Mouse (Mus musculus) hindbrain, postnatal 0 days (tissue): ENCODE results near the gene Vangl1. TPM values are rescaled to one million over a fixed set of nuclear protein-coding genes. Genes with fewer than 3 reads are reported as not detected.
"Not testable (repeated sequence)": the region's sequence is repeated elsewhere in the genome, so short reads cannot be mapped to it uniquely, and the experiment has no call there.

Source experiments
- ATAC-seq: fragments of 200-750 bp; cut with Nextera tagmentation; 2 replicates; pipeline ENCODE4 v1.8.0; 2017; ENCODE audit warnings: mild to moderate bottlenecking, moderate TSS enrichment, moderate library complexity
- DNase-seq: peaks from one replicate; pipeline ENCODE4 v3.0.0-alpha.2; 2015; ENCODE audit warnings: low spot score
- H3K27ac ChIP-seq: fragments of 300-500 bp; sonication (generic); 2 replicates; pipeline ENCODE4 v1.5.1; 2014; ENCODE audit warnings: mild to moderate bottlenecking
- H3K27me3 ChIP-seq: fragments of 300-500 bp; sonication (generic); 2 replicates; pipeline ENCODE4 v1.6.1; 2014; ENCODE audit warnings: low read length, mixed read lengths; ENCODE audit not compliant: insufficient read depth
- H3K36me3 ChIP-seq: fragments of 300-500 bp; sonication (generic); 2 replicates; pipeline ENCODE4 v1.6.1; 2014; ENCODE audit warnings: low read length, mixed read lengths; ENCODE audit not compliant: insufficient read depth
- H3K4me1 ChIP-seq: fragments of 300-500 bp; sonication (generic); 2 replicates; pipeline ENCODE4 v1.6.1; 2014; ENCODE audit warnings: antibody characterized with exemption, low read length, mixed read lengths; ENCODE audit not compliant: insufficient read depth
- H3K4me2 ChIP-seq: fragments of 300-500 bp; sonication (generic); 2 replicates; pipeline ENCODE4 v1.6.1; 2014; ENCODE audit warnings: low read depth, mild to moderate bottlenecking, low read length, moderate library complexity, mixed read lengths
- H3K4me3 ChIP-seq: fragments of 300-500 bp; sonication (generic); 2 replicates; pipeline ENCODE4 v1.5.1; 2014; ENCODE audit warnings: low read length
- H3K9ac ChIP-seq: fragments of 300-500 bp; sonication (generic); replicated peaks from 2 replicates; pipeline ENCODE4 v1.6.1; 2014; ENCODE audit warnings: mild to moderate bottlenecking, low read length, moderate library complexity, mixed read lengths
- H3K9me3 ChIP-seq: fragments of 300-500 bp; sonication (generic); 2 replicates; pipeline ENCODE4 v1.6.1; 2016; ENCODE audit warnings: low read length, mixed read lengths
- CTCF ChIP-seq: IDR thresholded peaks from 2 replicates; pipeline ENCODE4 v1.5.1; 2016; ENCODE audit warnings: antibody characterized with exemption, control low read depth, low read depth
- WGBS: fragments of 180-500 bp; shearing (Covaris S2); extraction: QIAGEN DNeasy Blood & Tissue Kit; methylation state at CpG from one replicate; pipeline ENCODE4 v1.1.7; 2014; 5-methylcytosine and 5-hydroxymethylcytosine counted together
- polyA plus RNA-seq: library from polyadenylated mRNA; unstranded; fragments of >200 nt; fragmentation: Nextera tagmentation; extraction: Ambion mirVana; gene quantifications from 2 replicates; pipeline ENCODE4 v1.2.1, GENCODE M21; 2015
- total RNA-seq: library from RNA; depleted of rRNA; stranded (reverse); fragments of >200 nt; gene quantifications from 2 replicates; pipeline ENCODE4 v1.2.3, GENCODE M21; 2014

Gene Vangl1
- total and polyA plus RNA-seq, 2 experiments from 2014 or later, result 7.5 to 13.5 TPM

GRCm38 (mm10) chr3:102212336-102212735 lies 7.8 kb upstream of the Vangl1 start:
- no peak overlapping the region for H3K9ac ChIP-seq
- TF ChIP-seq CTCF, result no peak
- no peaks in the 10 kb centered on the region for H3K36me3 ChIP-seq
- H3K4me3 ChIP-seq, result no peak overlapping the region
- ATAC-seq, result no peak
- DNase-seq, result no peak
- no peaks in the 10 kb centered on the region for H3K27me3 ChIP-seq
- H3K4me1 ChIP-seq, result no peaks in the 10 kb centered on the region
- WGBS, result 82% methylated on average over 15 of the region's 15 CpGs
- H3K9me3 ChIP-seq, result no peaks in the 10 kb centered on the region
- H3K4me2 ChIP-seq, result no peak overlapping the region
- no peak overlapping the region for H3K27ac ChIP-seq

GRCm38 (mm10) chr3:102211340-102211739 lies 6.8 kb upstream of the Vangl1 start:
- H3K27me3 ChIP-seq, result no peaks in the 10 kb centered on the region
- H3K4me1 ChIP-seq, result no peaks in the 10 kb centered on the region
- no peaks in the 10 kb centered on the region for H3K36me3 ChIP-seq
- no peak overlapping the region for H3K4me2 ChIP-seq
- H3K9me3 ChIP-seq, result no peaks in the 10 kb centered on the region
- DNase-seq (no peak), ATAC-seq (no peak)
- no peak for TF ChIP-seq CTCF
- no peak overlapping the region for H3K27ac ChIP-seq
- H3K9ac ChIP-seq, result no peak overlapping the region
- no peak overlapping the region for H3K4me3 ChIP-seq
- WGBS, result 92% methylated on average over 2 of the region's 2 CpGs

GRCm38 (mm10) chr3:102210775-102211174 lies 6.3 kb upstream of the Vangl1 start:
- TF ChIP-seq CTCF, result peak; percentile 68
- no peak for ATAC-seq
- 61% methylated on average over 3 of the region's 3 CpGs for WGBS
- H3K4me1 ChIP-seq, result no peaks in the 10 kb centered on the region
- H3K9me3 ChIP-seq, result no peaks in the 10 kb centered on the region
- H3K4me3 ChIP-seq, result no peak overlapping the region
- no peak overlapping the region for H3K27ac ChIP-seq
- peak; percentile 33 for DNase-seq
- no peaks in the 10 kb centered on the region for H3K27me3 ChIP-seq
- no peak overlapping the region for H3K9ac ChIP-seq
- no peaks in the 10 kb centered on the region for H3K36me3 ChIP-seq
- H3K4me2 ChIP-seq, result no peak overlapping the region

GRCm38 (mm10) chr3:102208861-102209260 lies 4.4 kb upstream of the Vangl1 start:
- TF ChIP-seq CTCF, result no peak
- Histone ChIP-seq H3K4me2 (no peak overlapping the region), H3K9ac (no peak overlapping the region), H3K9me3 (no peaks in the 10 kb centered on the region), H3K4me1 (0 out of 2 replicates have a peak, but pooled peaks cover 4% of the 10 kb centered on the region), H3K27me3 (no peaks in the 10 kb centered on the region), H3K36me3 (no peaks in the 10 kb centered on the region), H3K4me3 (no peak overlapping the region), H3K27ac (no peak overlapping the region)
- no peak for ATAC-seq
- DNase-seq, result no peak
- WGBS, result 73% methylated on average over 6 of the region's 6 CpGs

GRCm38 (mm10) chr3:102205458-102205830 lies 951 bp upstream of the Vangl1 start:
- ATAC-seq (no peak), DNase-seq (no peak)
- H3K36me3 ChIP-seq, result no peaks in the 10 kb centered on the region
- no peaks in the 10 kb centered on the region for H3K27me3 ChIP-seq
- H3K27ac ChIP-seq, result no peak overlapping the region
- H3K4me3 ChIP-seq, result peak overlapping the region; percentile 7; the same call in 1 of the 2 replicates
- no peak for TF ChIP-seq CTCF
- H3K4me2 ChIP-seq, result peak overlapping the region; percentile 98
- H3K9me3 ChIP-seq, result no peaks in the 10 kb centered on the region
- peaks cover 4% of the 10 kb centered on the region; the same call in 1 of the 2 replicates for H3K4me1 ChIP-seq
- no peak overlapping the region; the same call in 1 of the 2 replicates for H3K9ac ChIP-seq
- WGBS, result 9% methylated on average over 7 of the region's 7 CpGs

GRCm38 (mm10) chr3:102204734-102205457 lies 403 bp upstream of the Vangl1 start:
- H3K27me3 ChIP-seq, H3K36me3 ChIP-seq, H3K9me3 ChIP-seq, H3K4me1 ChIP-seq: not testable (repeated sequence)
- peak overlapping the region; percentile 61 for H3K4me3 ChIP-seq
- WGBS, result 7% methylated on average over 12 of the region's 17 CpGs
- ATAC-seq (peak; percentile 63), DNase-seq (peak; percentile 44)
- peak overlapping the region; percentile 63; the same call in 1 of the 2 replicates for H3K27ac ChIP-seq
- H3K4me2 ChIP-seq, result peak overlapping the region; percentile 98
- peak overlapping the region; percentile 62 for H3K9ac ChIP-seq

GRCm38 (mm10) chr3:102203131-102203530 lies 1.4 kb downstream of the Vangl1 start:
- TF ChIP-seq CTCF, result no peak
- peak overlapping the region; percentile 61 for H3K4me3 ChIP-seq
- no peak overlapping the region for H3K9ac ChIP-seq
- H3K27ac ChIP-seq, result no peak overlapping the region
- ATAC-seq (no peak), DNase-seq (no peak)
- peaks cover 4% of the 10 kb centered on the region; the same call in 1 of the 2 replicates for H3K4me1 ChIP-seq
- no peaks in the 10 kb centered on the region for H3K9me3 ChIP-seq
- H3K4me2 ChIP-seq, result peak overlapping the region; percentile 98
- H3K36me3 ChIP-seq, result no peaks in the 10 kb centered on the region
- 6% methylated on average over 7 of the region's 7 CpGs for WGBS
- no peaks in the 10 kb centered on the region for H3K27me3 ChIP-seq
